Mouse (Mus musculus) embryo, embryonic 9.5 days (tissue): Measurements from ENCODE around the gene Daglb.
"Not testable (repeated sequence)": the region's sequence is repeated elsewhere in the genome, so short reads cannot be mapped to it uniquely, and the experiment has no call there.

Experiments
- DNase-seq: peaks from one replicate; pipeline ENCODE4 v3.0.0-alpha.2; 2017; ENCODE audit errors: extremely low spot score

The Daglb gene

GRCm38 (mm10) chr5:143518045-143518591 lies 53.7 kb downstream of the Daglb start:
- no peak for DNase-seq

GRCm38 (mm10) chr5:143520415-143520814 lies 56.0 kb downstream of the Daglb start:
- DNase-seq = no peak

GRCm38 (mm10) chr5:143522882-143523281 lies 58.5 kb downstream of the Daglb start:
- no peak for DNase-seq

- no peak for DNase-seq
Measured at GRCm38 (mm10) chr5:143525454-143526225, 61.3 kb downstream of the Daglb start.

GRCm38 (mm10) chr5:143526698-143527331 lies 62.4 kb downstream of the Daglb start:
- DNase-seq = no peak

GRCm38 (mm10) chr5:143527486-143528307 lies 63.3 kb downstream of the Daglb start, which contains the start of gene Rac1:
TSS of gene Rac1 (minus strand) at chr5:143528036.
- DNase-seq = peak; percentile 97

- no peak for DNase-seq
Measured at GRCm38 (mm10) chr5:143528308-143528683, 63.9 kb downstream of the Daglb start.

GRCm38 (mm10) chr5:143530715-143531114 lies 66.3 kb downstream of the Daglb start:
- DNase-seq = no peak

- no peak for DNase-seq
Measured at GRCm38 (mm10) chr5:143534922-143535321, 70.5 kb downstream of the Daglb start.

- DNase-seq = no peak
Measured at GRCm38 (mm10) chr5:143537022-143537421, 72.6 kb downstream of the Daglb start.

- DNase-seq = no peak
Measured at GRCm38 (mm10) chr5:143539111-143539510, 74.7 kb downstream of the Daglb start.

GRCm38 (mm10) chr5:143547384-143547783 lies 83.0 kb downstream of the Daglb start:
- DNase-seq = peak; percentile 76

- no peak for DNase-seq
Measured at GRCm38 (mm10) chr5:143547866-143548265, 83.5 kb downstream of the Daglb start.

- DNase-seq = peak; percentile 99
Measured at GRCm38 (mm10) chr5:143548401-143548846, 84.0 kb downstream of the Daglb start.

GRCm38 (mm10) chr5:143548922-143549321 lies 84.5 kb downstream of the Daglb start:
- not testable (repeated sequence) for DNase-seq

- no peak for DNase-seq
Measured at GRCm38 (mm10) chr5:143552911-143553310, 88.5 kb downstream of the Daglb start.

- DNase-seq = no peak
Measured at GRCm38 (mm10) chr5:143555233-143555632, 90.8 kb downstream of the Daglb start.
